Mouse (Mus musculus): ENCODE data around the gene Map1lc3a. TPM values are rescaled to one million over a fixed set of nuclear protein-coding genes. Genes with fewer than 3 reads are reported as not detected.

The Map1lc3a gene
- total RNA-seq, 2 experiments from 2014 or later: 4.4 TPM; not detected in 1

- no peak for ATAC-seq (replicated peaks; ENCODE audit: low FRiP score, low TSS enrichment, poor library complexity, severe bottlenecking)
Observed at GRCm38 (mm10) chr2:155283793-155284192, 7.7 kb downstream of the Map1lc3a start.

DNA sequence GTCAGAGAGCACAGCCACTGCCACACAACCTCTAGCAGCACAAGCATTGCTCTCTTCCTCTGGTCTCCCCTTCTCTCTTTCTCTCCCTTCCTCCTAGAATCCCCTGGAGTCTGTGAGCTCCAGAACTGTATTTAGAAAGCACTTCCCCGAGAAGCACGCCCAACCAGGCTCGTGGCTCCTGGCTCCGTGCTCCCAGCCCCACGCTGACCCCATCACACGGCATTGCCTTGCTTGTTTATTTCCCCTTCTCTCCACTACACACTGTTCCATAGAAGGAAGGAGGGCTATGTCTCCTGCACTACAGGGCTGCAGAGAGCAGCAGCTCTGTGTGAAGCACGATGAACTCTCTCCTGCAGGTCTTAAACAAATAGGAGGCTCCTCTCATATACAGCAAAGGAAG, 8.6 kb downstream of the Map1lc3a start:
- no peak for ATAC-seq (replicated peaks; ENCODE audit: low FRiP score, low TSS enrichment, poor library complexity, severe bottlenecking)

- no peak for ATAC-seq (replicated peaks; ENCODE audit: low FRiP score, low TSS enrichment, poor library complexity, severe bottlenecking)
Observed at GRCm38 (mm10) chr2:155285744-155286143, 9.6 kb downstream of the Map1lc3a start.

DNA sequence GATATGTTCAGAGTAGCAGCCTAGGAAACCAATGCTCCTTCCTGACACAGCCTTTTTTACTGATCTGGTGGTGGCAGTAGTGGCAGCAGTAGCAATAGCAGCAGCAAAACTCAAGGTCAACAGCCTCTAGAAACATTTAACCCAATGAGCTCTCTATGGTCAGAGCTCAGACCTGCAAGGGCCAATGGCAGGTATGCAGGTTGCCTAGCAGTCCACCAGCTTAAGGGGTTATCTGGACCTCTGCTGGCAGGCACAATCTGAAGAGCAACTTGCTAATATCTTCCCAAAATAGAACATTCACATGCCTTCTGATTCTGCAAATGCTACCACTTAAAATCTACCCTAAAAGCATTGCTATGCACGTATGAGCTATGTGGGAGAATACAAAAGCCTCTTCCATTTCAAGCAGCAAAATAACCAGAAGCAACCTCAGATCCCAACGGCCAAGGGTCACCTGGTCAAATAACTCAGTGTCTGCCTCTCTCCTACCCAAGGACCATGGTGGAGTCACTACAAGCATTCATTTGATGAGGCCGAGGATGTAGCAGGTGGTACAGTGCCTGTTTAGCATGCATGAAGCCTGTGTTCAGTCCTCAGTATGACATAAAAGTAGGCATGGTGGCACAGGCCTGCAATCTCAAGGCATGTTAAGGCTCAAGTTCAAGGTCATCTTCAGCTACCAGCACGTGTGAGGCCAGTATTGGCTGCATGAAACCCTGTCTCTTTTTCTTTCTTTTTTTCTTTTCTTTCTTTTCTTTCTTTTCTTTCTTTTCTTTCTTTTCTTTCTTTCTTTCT, 11.6 kb downstream of the Map1lc3a start:
- ATAC-seq (replicated peaks; ENCODE audit: low FRiP score, low TSS enrichment, poor library complexity, severe bottlenecking): no peak

DNA sequence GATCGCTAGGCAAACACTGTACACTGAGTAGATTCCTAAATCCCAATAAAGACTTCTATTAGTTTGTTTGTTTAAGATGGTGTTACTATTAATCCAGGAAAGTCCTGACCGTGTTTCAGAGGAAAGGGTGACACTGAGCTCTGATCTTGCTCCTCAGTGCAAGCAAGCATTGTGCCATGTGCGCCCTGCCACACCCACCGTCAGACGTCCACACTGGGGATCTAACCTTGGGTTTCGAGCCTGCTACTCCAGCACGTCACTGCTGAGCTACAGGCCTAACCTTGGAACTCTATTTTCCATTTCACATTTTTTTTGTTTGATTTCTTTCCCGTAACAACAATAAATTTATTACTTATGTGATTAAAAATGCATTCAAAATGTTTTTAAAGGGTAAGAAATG, 14.0 kb downstream of the Map1lc3a start:
- ATAC-seq (replicated peaks; ENCODE audit: low FRiP score, low TSS enrichment, poor library complexity, severe bottlenecking): no peak

GRCm38 (mm10) chr2:155293382-155293781, 17.3 kb downstream of the Map1lc3a start:
- ATAC-seq (replicated peaks; ENCODE audit: low FRiP score, low TSS enrichment, poor library complexity, severe bottlenecking): no peak

GRCm38 (mm10) chr2:155293946-155294345, 17.8 kb downstream of the Map1lc3a start:
- no peak for ATAC-seq (replicated peaks; ENCODE audit: low FRiP score, low TSS enrichment, poor library complexity, severe bottlenecking)

DNA sequence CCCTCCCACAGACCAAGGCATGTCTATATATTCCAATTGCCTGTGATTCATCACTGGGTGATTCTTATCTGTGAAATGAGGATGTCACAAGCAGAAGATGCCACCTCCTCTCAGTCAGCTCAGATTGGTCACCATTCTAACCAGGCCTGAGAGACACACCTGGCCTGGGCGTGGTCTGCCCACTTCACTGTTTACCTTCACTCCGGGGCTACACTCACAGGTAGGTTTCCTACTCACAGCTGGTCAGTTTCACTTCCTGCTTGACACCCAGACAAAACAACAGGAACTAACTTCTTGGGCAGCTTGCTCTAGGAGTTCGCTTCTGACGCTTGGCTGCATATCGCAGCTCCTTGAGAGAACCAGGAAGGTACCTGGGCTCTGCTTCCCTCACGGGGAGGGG, 19.4 kb downstream of the Map1lc3a start:
- ATAC-seq (replicated peaks; ENCODE audit: low FRiP score, low TSS enrichment, poor library complexity, severe bottlenecking): no peak

DNA sequence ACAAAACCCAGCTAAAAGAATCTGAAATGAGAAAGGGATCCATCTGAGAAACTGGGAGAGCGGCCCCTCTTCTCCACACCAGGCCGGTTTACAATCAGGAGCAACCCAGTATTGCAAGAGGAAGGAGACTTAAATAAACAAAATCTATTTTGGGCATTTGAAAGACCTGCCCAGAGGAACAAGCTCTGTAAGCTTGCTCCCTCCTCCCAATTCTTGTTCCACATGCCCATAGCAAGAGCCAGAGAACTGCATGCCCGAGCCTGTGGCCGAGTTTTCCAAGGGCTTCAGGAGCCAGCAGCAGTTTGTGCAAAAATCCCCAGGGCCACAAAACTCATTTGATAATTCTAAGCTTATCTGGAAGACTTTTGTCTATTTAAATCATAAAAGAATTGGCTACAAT, 23.5 kb downstream of the Map1lc3a start:
- no peak for ATAC-seq (replicated peaks; ENCODE audit: low FRiP score, low TSS enrichment, poor library complexity, severe bottlenecking)

GRCm38 (mm10) chr2:155308936-155309592, 33.0 kb downstream of the Map1lc3a start:
- ATAC-seq (replicated peaks; ENCODE audit: low FRiP score, low TSS enrichment, poor library complexity, severe bottlenecking): peak; percentile 77

GRCm38 (mm10) chr2:155313671-155314070, 37.6 kb downstream of the Map1lc3a start:
- ATAC-seq (replicated peaks; ENCODE audit: low FRiP score, low TSS enrichment, poor library complexity, severe bottlenecking): no peak

DNA sequence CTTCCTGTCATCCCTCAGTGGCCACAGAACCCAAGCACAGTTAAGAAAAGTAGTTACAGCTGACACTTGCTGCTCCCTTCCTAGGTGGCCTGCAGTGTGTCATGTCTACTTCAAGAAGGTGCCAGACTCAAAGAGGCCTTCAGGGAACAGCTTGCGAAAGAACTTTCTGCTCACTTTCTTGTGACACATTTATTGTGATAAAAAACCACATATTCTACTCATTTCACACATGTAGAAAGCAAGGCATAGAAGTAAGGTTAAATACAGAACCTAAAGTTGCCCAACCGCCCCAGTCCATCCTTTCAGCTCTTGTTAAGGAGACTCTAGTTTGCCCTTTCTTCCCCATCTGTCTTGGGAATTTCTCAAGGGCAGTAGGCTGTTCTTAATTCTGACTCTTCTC, 42.5 kb downstream of the Map1lc3a start:
- ATAC-seq (replicated peaks; ENCODE audit: low FRiP score, low TSS enrichment, poor library complexity, severe bottlenecking): no peak

DNA sequence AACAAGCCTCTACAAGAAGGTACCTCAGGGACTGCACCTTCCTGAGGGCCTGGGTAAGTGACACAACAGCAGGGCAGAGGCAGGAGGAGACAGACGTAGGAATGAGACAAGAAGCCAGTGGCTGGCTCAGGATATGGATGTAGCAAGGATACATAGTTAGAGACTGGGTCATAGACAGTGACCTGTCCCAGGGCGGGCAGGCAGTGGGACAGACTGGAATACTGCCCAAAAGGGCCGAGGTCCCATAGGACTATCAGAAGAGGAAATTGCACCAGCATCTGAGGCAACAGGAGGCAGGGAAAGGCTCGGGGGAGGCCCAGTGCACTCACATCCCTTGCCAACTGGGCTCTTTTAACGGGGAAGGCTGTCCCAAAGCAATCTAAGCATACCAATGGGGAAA, 44.5 kb downstream of the Map1lc3a start:
- no peak for ATAC-seq (replicated peaks; ENCODE audit: low FRiP score, low TSS enrichment, poor library complexity, severe bottlenecking)

GRCm38 (mm10) chr2:155326001-155326400, 49.9 kb downstream of the Map1lc3a start:
- no peak for ATAC-seq (replicated peaks; ENCODE audit: low FRiP score, low TSS enrichment, poor library complexity, severe bottlenecking)

Other genes with a start within 250 kb of the Map1lc3a start
- gene Ahcy, start 201.8 kb upstream of the Map1lc3a start, total RNA-seq (2014; fragmentation: Nextera tagmentation): 190 and 191 TPM in 2 replicates
- 97.0 and 141 TPM in 2 replicates for gene Ahcy, start 201.8 kb upstream of the Map1lc3a start, total RNA-seq (2017)
- 30.4 and 39.4 TPM in 2 replicates for gene Itch, start 142.8 kb upstream of the Map1lc3a start, total RNA-seq (2014; fragmentation: Nextera tagmentation)
- 41.1 and 47.2 TPM in 2 replicates for gene Itch, start 142.8 kb upstream of the Map1lc3a start, total RNA-seq (2017)
- 192 and 212 TPM in 2 replicates for gene Dynlrb1, start 39.8 kb upstream of the Map1lc3a start, total RNA-seq (2014; fragmentation: Nextera tagmentation)
- gene Dynlrb1, start 39.8 kb upstream of the Map1lc3a start, total RNA-seq (2017): 189 and 243 TPM in 2 replicates
- gene Pigu, start 81.1 kb downstream of the Map1lc3a start, total RNA-seq (2014; fragmentation: Nextera tagmentation): 50.9 and 66.4 TPM in 2 replicates
- gene Pigu, start 81.1 kb downstream of the Map1lc3a start, total RNA-seq (2017): 36.8 and 63.2 TPM in 2 replicates
- gene Trp53inp2, start 104.8 kb downstream of the Map1lc3a start, total RNA-seq (2014; fragmentation: Nextera tagmentation): 1.9 and 2.8 TPM in 2 replicates
- 3.7 and 4.7 TPM in 2 replicates for gene Trp53inp2, start 104.8 kb downstream of the Map1lc3a start, total RNA-seq (2017)
- 65.7 and 78.0 TPM in 2 replicates for gene Ncoa6, start 197.6 kb downstream of the Map1lc3a start, total RNA-seq (2014; fragmentation: Nextera tagmentation)
- 8.4 and 17.9 TPM in 2 replicates for gene Ncoa6, start 197.6 kb downstream of the Map1lc3a start, total RNA-seq (2017)
- 33.7 and 36.7 TPM in 2 replicates for gene Acss2, start 241.7 kb downstream of the Map1lc3a start, total RNA-seq (2014; fragmentation: Nextera tagmentation)
- gene Acss2, start 241.7 kb downstream of the Map1lc3a start, total RNA-seq (2017): 27.4 and 37.7 TPM in 2 replicates
- not detected in 2 replicates for gene Ggt7, start 241.9 kb downstream of the Map1lc3a start, total RNA-seq (2014; fragmentation: Nextera tagmentation)
- not detected in 2 replicates for gene Ggt7, start 241.9 kb downstream of the Map1lc3a start, total RNA-seq (2017)

Measured in megakaryocyte-erythroid progenitor cell, adult 5-6 weeks (primary cell).